Mouse (Mus musculus): ENCODE data around the gene Bag2. TPM values are rescaled to one million over a fixed set of nuclear protein-coding genes. Genes with fewer than 3 reads are reported as not detected.

The Bag2 gene
- total and polyA plus RNA-seq, 2 experiments from 2014 or later, result 26.6 to 31.8 TPM

GRCm38 (mm10) chr1:33763826-33764225, 6.2 kb upstream of the Bag2 start:
- H3K9ac ChIP-seq (replicated peaks; ENCODE audit: low read length), result no peak overlapping the region
- no peak overlapping the region for H3K4me3 ChIP-seq (ENCODE audit: low read length)
- no peaks in the 10 kb centered on the region for H3K4me1 ChIP-seq (ENCODE audit: insufficient read depth, low read length)
- 76% methylated on average over 2 of the region's 2 CpGs for WGBS
- no peaks in the 10 kb centered on the region for H3K9me3 ChIP-seq (ENCODE audit: low read length)
- no peaks in the 10 kb centered on the region for H3K27me3 ChIP-seq (ENCODE audit: insufficient read depth, low read length)
- H3K4me2 ChIP-seq (ENCODE audit: low read depth, low read length), result no peak overlapping the region
- ATAC-seq (no peak), DNase-seq (ENCODE audit: low spot score) (no peak)
- TF ChIP-seq CTCF (IDR thresholded peaks at IDR 0.05; ENCODE audit: low read depth), result no peak
- H3K36me3 ChIP-seq (ENCODE audit: insufficient read depth, low read length), result 0 out of 2 replicates have a peak, but pooled peaks cover 4% of the 10 kb centered on the region
- no peak overlapping the region for H3K27ac ChIP-seq

GRCm38 (mm10) chr1:33758488-33758887, 893 bp upstream of the Bag2 start:
- no peak for TF ChIP-seq CTCF (IDR thresholded peaks at IDR 0.05; ENCODE audit: low read depth)
- no peak overlapping the region for H3K27ac ChIP-seq
- H3K36me3 ChIP-seq (ENCODE audit: insufficient read depth, low read length), result 0 out of 2 replicates have a peak, but pooled peaks cover 4% of the 10 kb centered on the region
- 43% methylated on average over 4 of the region's 4 CpGs for whole genome bisulfite sequencing
- H3K9me3 ChIP-seq (ENCODE audit: low read length), result no peaks in the 10 kb centered on the region
- DNase-seq (ENCODE audit: low spot score) (no peak), ATAC-seq (no peak)
- no peak overlapping the region for H3K4me2 ChIP-seq (ENCODE audit: low read depth, low read length)
- no peaks in the 10 kb centered on the region for H3K27me3 ChIP-seq (ENCODE audit: insufficient read depth, low read length)
- peaks cover 6% of the 10 kb centered on the region; the same call in 1 of the 2 replicates for H3K4me1 ChIP-seq (ENCODE audit: insufficient read depth, low read length)
- no peak overlapping the region for H3K4me3 ChIP-seq (ENCODE audit: low read length)
- no peak overlapping the region for H3K9ac ChIP-seq (replicated peaks; ENCODE audit: low read length)

GRCm38 (mm10) chr1:33757033-33757413, 572 bp downstream of the Bag2 start:
- 2% methylated on average over 14 of the region's 14 CpGs for WGBS
- peak; percentile 53 for ATAC-seq
- TF ChIP-seq CTCF (IDR thresholded peaks at IDR 0.05; ENCODE audit: low read depth), result 0 out of 2 replicates have a peak, but pooled peaks have one; percentile 9

GRCm38 (mm10) chr1:33756258-33757032, 1.1 kb downstream of the Bag2 start:
- H3K4me1 ChIP-seq (ENCODE audit: insufficient read depth, low read length), result peaks cover 6% of the 10 kb centered on the region; the same call in 1 of the 2 replicates
- no peak overlapping the region for H3K27ac ChIP-seq
- no peak for TF ChIP-seq CTCF (IDR thresholded peaks at IDR 0.05; ENCODE audit: low read depth)
- WGBS, result 37% methylated on average over 18 of the region's 18 CpGs
- no peaks in the 10 kb centered on the region for H3K27me3 ChIP-seq (ENCODE audit: insufficient read depth, low read length)
- H3K4me2 ChIP-seq (ENCODE audit: low read depth, low read length), result peak overlapping the region; percentile 98
- H3K9me3 ChIP-seq (ENCODE audit: low read length), result no peaks in the 10 kb centered on the region
- DNase-seq (ENCODE audit: low spot score) (no peak), ATAC-seq (no peak)
- peak overlapping the region; percentile 73 for H3K4me3 ChIP-seq (ENCODE audit: low read length)
- H3K9ac ChIP-seq (replicated peaks; ENCODE audit: low read length), result no peak overlapping the region
- no peaks in the 10 kb centered on the region for H3K36me3 ChIP-seq (ENCODE audit: insufficient read depth, low read length)

More at GRCm38 (mm10) chr1:33757033-33757413, 572 bp downstream of the Bag2 start:
- no peak for DNase-seq (ENCODE audit: low spot score)
- H3K27me3 ChIP-seq (ENCODE audit: insufficient read depth, low read length), result no peaks in the 10 kb centered on the region
- no peaks in the 10 kb centered on the region for H3K9me3 ChIP-seq (ENCODE audit: low read length)
- H3K4me1 ChIP-seq (ENCODE audit: insufficient read depth, low read length), result peaks cover 6% of the 10 kb centered on the region; the same call in 1 of the 2 replicates
- no peaks in the 10 kb centered on the region for H3K36me3 ChIP-seq (ENCODE audit: insufficient read depth, low read length)
- peak overlapping the region; percentile 98 for H3K4me2 ChIP-seq (ENCODE audit: low read depth, low read length)
- peak overlapping the region; percentile 73 for H3K4me3 ChIP-seq (ENCODE audit: low read length)
- H3K27ac ChIP-seq, result no peak overlapping the region
- peak overlapping the region; percentile 80 for H3K9ac ChIP-seq (replicated peaks; ENCODE audit: low read length)

DNA sequence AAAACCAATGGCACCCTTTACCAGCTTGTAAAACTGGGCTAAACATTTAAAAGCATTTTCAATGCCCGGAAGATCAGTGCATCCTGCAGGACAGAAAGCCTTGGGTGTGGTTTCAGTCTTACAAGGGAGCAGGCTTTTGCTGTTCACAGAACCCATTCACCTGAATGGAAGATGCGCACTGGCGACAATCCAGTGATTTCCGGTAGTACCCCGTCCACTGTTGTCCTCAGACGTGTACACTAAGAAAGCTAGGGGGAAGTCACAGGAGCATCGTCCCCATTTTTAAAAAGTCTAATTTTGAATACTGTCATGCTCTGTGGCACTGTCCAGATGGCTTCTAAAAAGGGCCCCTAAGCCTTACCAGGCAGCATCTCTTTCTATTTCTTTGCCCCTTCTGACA, 1.8 kb downstream of the Bag2 start:
- H3K4me1 ChIP-seq (ENCODE audit: insufficient read depth, low read length), result peaks cover 6% of the 10 kb centered on the region; the same call in 1 of the 2 replicates
- ATAC-seq (no peak), DNase-seq (ENCODE audit: low spot score) (no peak)
- TF ChIP-seq CTCF (IDR thresholded peaks at IDR 0.05; ENCODE audit: low read depth), result no peak
- H3K9ac ChIP-seq (replicated peaks; ENCODE audit: low read length), result no peak overlapping the region
- H3K27ac ChIP-seq, result no peak overlapping the region
- H3K27me3 ChIP-seq (ENCODE audit: insufficient read depth, low read length), result no peaks in the 10 kb centered on the region
- no peaks in the 10 kb centered on the region for H3K9me3 ChIP-seq (ENCODE audit: low read length)
- H3K36me3 ChIP-seq (ENCODE audit: insufficient read depth, low read length), result no peaks in the 10 kb centered on the region
- WGBS, result 83% methylated on average over 7 of the region's 7 CpGs
- no peak overlapping the region for H3K4me2 ChIP-seq (ENCODE audit: low read depth, low read length)
- no peak overlapping the region for H3K4me3 ChIP-seq (ENCODE audit: low read length)

DNA sequence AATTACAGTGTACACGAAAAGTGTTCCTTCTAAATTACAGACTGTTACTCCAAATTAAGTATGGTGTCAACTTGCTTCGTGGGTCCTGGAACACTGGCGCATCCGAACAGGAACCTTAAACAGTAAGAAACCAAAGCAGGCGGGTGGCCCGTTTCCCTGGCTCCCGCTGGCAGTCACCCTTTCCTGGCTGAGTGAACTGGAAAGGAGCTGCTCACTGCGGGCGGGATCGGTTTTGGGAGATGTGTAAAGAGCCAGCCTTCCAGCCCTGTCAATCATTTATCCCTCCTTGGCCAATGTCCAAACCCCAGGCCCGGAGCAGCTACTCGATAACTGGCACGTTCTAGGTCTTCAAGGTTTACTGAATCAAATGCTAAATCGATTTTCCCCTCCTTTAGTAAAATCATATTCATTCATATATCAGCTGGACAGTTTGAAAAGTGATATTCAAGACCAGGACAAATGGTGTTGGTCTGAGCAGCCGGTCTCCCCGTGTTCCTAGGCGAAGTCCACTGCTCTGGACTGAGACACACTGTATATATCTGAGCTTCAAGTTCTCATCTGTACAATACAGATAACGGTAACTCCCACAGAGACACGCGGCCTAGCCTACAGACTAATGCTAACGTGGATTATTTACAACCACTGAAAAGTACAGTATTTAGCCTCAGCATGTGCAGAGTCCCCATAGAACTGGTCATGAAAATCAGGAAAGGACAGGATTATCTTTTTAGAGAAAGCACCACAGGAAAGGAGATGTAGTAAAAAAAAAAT, 2.4 kb downstream of the Bag2 start:
- 60% methylated on average over 21 of the region's 21 CpGs for WGBS
- no peak for ATAC-seq

More for the DNA sequence above, 2.4 kb downstream of the Bag2 start:
- no peak for DNase-seq (ENCODE audit: low spot score)
- Histone ChIP-seq H3K36me3 (ENCODE audit: insufficient read depth, low read length) (no peaks in the 10 kb centered on the region), H3K9ac (replicated peaks; ENCODE audit: low read length) (no peak overlapping the region), H3K27me3 (ENCODE audit: insufficient read depth, low read length) (no peaks in the 10 kb centered on the region), H3K4me2 (ENCODE audit: low read depth, low read length) (no peak overlapping the region), H3K4me3 (ENCODE audit: low read length) (no peak overlapping the region), H3K4me1 (ENCODE audit: insufficient read depth, low read length) (peaks cover 6% of the 10 kb centered on the region; the same call in 1 of the 2 replicates), H3K27ac (no peak overlapping the region), H3K9me3 (ENCODE audit: low read length) (no peaks in the 10 kb centered on the region)
- no peak for TF ChIP-seq CTCF (IDR thresholded peaks at IDR 0.05; ENCODE audit: low read depth)
